Mouse (Mus musculus) macrophage (primary cell): ENCODE results near the gene Cdh22. TPM values are rescaled to one million over a fixed set of nuclear protein-coding genes. Genes with fewer than 3 reads are reported as not detected.

ENCODE experiments used
- H3K27ac ChIP-seq: fragments of 350-480 bp; formaldehyde crosslinking; 2 replicates; pipeline ENCODE4 v1.9.0; 2021
- H3K36me3 ChIP-seq: fragments of 350-480 bp; formaldehyde crosslinking; 2 replicates; pipeline ENCODE4 v1.9.0; 2021; ENCODE audit errors: inconsistent target
- H3K4me3 ChIP-seq: fragments of 350-480 bp; formaldehyde crosslinking; 2 replicates; pipeline ENCODE4 v1.9.0; 2021; ENCODE audit errors: inconsistent target
- H3K79me2 ChIP-seq: fragments of 350-480 bp; formaldehyde crosslinking; 2 replicates; pipeline ENCODE4 v1.9.0; 2021; ENCODE audit errors: inconsistent target
- WGBS: methylation state at CpG from one replicate; pipeline ENCODE4 v1.1.7; 2026; ENCODE audit warnings: inconsistent platforms; ENCODE audit not compliant: missing documents; 5-methylcytosine and 5-hydroxymethylcytosine counted together
- polyA plus RNA-seq: library from polyadenylated mRNA; stranded (reverse); fragments of 250-400 nt; gene quantifications from 3 replicates; pipeline ENCODE4 v1.2.4, GENCODE M21; 2018; ENCODE audit warnings: inconsistent platforms
- total RNA-seq, 78 experiments: library from RNA; depleted of rRNA; stranded (reverse); fragments of 250-400 nt; gene quantifications; 1 replicate in 9 of 78; 2 replicates in 24 of 78; 3 replicates in 43 of 78; 4 replicates in 2 of 78; pipeline ENCODE4 v1.2.4; 2018; ENCODE audit warnings: inconsistent platforms in 56 of 78

Cdh22 gene
- total RNA-seq (2018; cell fraction: chromatin; rRNA removed) = not detected
- total RNA-seq (2018; cell fraction: cytosol; rRNA removed) = under 1 TPM in 6 of 26 experiments, not detected in 20; 0.06 to 0.14 (median 0.07) TPM
- under 1 TPM in 3 of 26 experiments, not detected in 23; 0.15 to 0.59 (median 0.20) TPM for total RNA-seq (2018; cell fraction: nucleus; rRNA removed)
- not detected in 3 replicates for polyA plus RNA-seq

GRCm38 (mm10) chr2:165234613-165235291, at the start of gene Cdh22:
Cdh22 (minus strand) TSS chr2:165234853.
- Histone ChIP-seq H3K36me3 (no peaks in the 10 kb centered on the region), H3K79me2 (no peaks in the 10 kb centered on the region), H3K27ac (no peak within 1 kb of the TSS), H3K4me3 (no peak within 1 kb of the TSS)
- 3% methylated on average over 45 of the region's 60 CpGs for WGBS

- H3K79me2 ChIP-seq = peaks cover 33% of the 10 kb centered on the region
- no peak overlapping the region for H3K27ac ChIP-seq
- WGBS = 76% methylated on average over 7 of the region's 7 CpGs
- H3K36me3 ChIP-seq = peaks cover 40% of the 10 kb centered on the region
- H3K4me3 ChIP-seq = no peak overlapping the region
Observed at GRCm38 (mm10) chr2:165284377-165284776, 49.7 kb upstream of the Cdh22 start.

GRCm38 (mm10) chr2:165283644-165284043, 49.0 kb upstream of the Cdh22 start:
- no peak overlapping the region for H3K27ac ChIP-seq
- 93% methylated on average over 3 of the region's 3 CpGs for WGBS
- peaks cover 33% of the 10 kb centered on the region for H3K79me2 ChIP-seq
- no peak overlapping the region for H3K4me3 ChIP-seq
- peaks cover 47% of the 10 kb centered on the region for H3K36me3 ChIP-seq

- WGBS = 95% methylated on average over 4 of the region's 6 CpGs
- peaks cover 33% of the 10 kb centered on the region for H3K79me2 ChIP-seq
- no peak overlapping the region for H3K27ac ChIP-seq
- peaks cover 63% of the 10 kb centered on the region for H3K36me3 ChIP-seq
- H3K4me3 ChIP-seq = no peak overlapping the region
Observed at GRCm38 (mm10) chr2:165281779-165282311, 47.2 kb upstream of the Cdh22 start.

GRCm38 (mm10) chr2:165279351-165279750, 44.7 kb upstream of the Cdh22 start:
- no peak overlapping the region for H3K4me3 ChIP-seq
- H3K36me3 ChIP-seq = peaks cover 69% of the 10 kb centered on the region
- WGBS = 97% methylated on average over 10 of the region's 10 CpGs

GRCm38 (mm10) chr2:165277188-165277740, 42.6 kb upstream of the Cdh22 start:
- Histone ChIP-seq H3K79me2 (no peaks in the 10 kb centered on the region), H3K4me3 (no peak overlapping the region), H3K36me3 (peaks cover 55% of the 10 kb centered on the region), H3K27ac (no peak overlapping the region)
- WGBS = 90% methylated on average over 5 of the region's 5 CpGs

More at GRCm38 (mm10) chr2:165279351-165279750, 44.7 kb upstream of the Cdh22 start:
- Histone ChIP-seq H3K27ac (no peak overlapping the region), H3K79me2 (peaks cover 18% of the 10 kb centered on the region)

GRCm38 (mm10) chr2:165275824-165276223, 41.2 kb upstream of the Cdh22 start:
- Histone ChIP-seq H3K27ac (no peak overlapping the region), H3K36me3 (peaks cover 43% of the 10 kb centered on the region), H3K4me3 (no peak overlapping the region), H3K79me2 (no peaks in the 10 kb centered on the region)
- WGBS = 38% methylated on average over 8 of the region's 8 CpGs

GRCm38 (mm10) chr2:165275124-165275640, 40.5 kb upstream of the Cdh22 start:
- H3K79me2 ChIP-seq = no peaks in the 10 kb centered on the region
- no peak overlapping the region for H3K4me3 ChIP-seq
- H3K36me3 ChIP-seq = peaks cover 37% of the 10 kb centered on the region; the same call in 1 of the 2 replicates
- WGBS = 80% methylated on average over 8 of the region's 8 CpGs
- no peak overlapping the region for H3K27ac ChIP-seq

GRCm38 (mm10) chr2:165273589-165273988, 38.9 kb upstream of the Cdh22 start:
- H3K36me3 ChIP-seq = peaks cover 22% of the 10 kb centered on the region; the same call in 1 of the 2 replicates
- H3K79me2 ChIP-seq = no peaks in the 10 kb centered on the region
- no peak overlapping the region for H3K4me3 ChIP-seq
- no peak overlapping the region for H3K27ac ChIP-seq
- WGBS = 60% methylated on average over 4 of the region's 4 CpGs

GRCm38 (mm10) chr2:165271326-165271725, 36.7 kb upstream of the Cdh22 start:
- Histone ChIP-seq H3K27ac (no peak overlapping the region), H3K36me3 (peaks cover under 1% of the 10 kb centered on the region; the same call in 1 of the 2 replicates), H3K79me2 (no peaks in the 10 kb centered on the region), H3K4me3 (no peak overlapping the region)
- WGBS = 42% methylated on average over 8 of the region's 8 CpGs

GRCm38 (mm10) chr2:165270858-165271257, 36.2 kb upstream of the Cdh22 start:
- H3K79me2 ChIP-seq = no peaks in the 10 kb centered on the region
- no peaks in the 10 kb centered on the region for H3K36me3 ChIP-seq
- H3K27ac ChIP-seq = no peak overlapping the region
- WGBS = 13% methylated on average over 7 of the region's 7 CpGs
- H3K4me3 ChIP-seq = no peak overlapping the region

- no peak overlapping the region for H3K4me3 ChIP-seq
- 46% methylated on average over 12 of the region's 12 CpGs for WGBS
- no peaks in the 10 kb centered on the region for H3K36me3 ChIP-seq
- H3K79me2 ChIP-seq = no peaks in the 10 kb centered on the region
- H3K27ac ChIP-seq = no peak overlapping the region
Observed at GRCm38 (mm10) chr2:165266739-165267138, 32.1 kb upstream of the Cdh22 start.

- H3K36me3 ChIP-seq = no peaks in the 10 kb centered on the region
- H3K27ac ChIP-seq = no peak overlapping the region
- 54% methylated on average over 7 of the region's 7 CpGs for WGBS
- H3K4me3 ChIP-seq = no peak overlapping the region
- H3K79me2 ChIP-seq = no peaks in the 10 kb centered on the region
Observed at GRCm38 (mm10) chr2:165263861-165264260, 29.2 kb upstream of the Cdh22 start.

- Histone ChIP-seq H3K27ac (no peak overlapping the region), H3K79me2 (no peaks in the 10 kb centered on the region), H3K36me3 (no peaks in the 10 kb centered on the region), H3K4me3 (no peak overlapping the region)
- 52% methylated on average over 18 of the region's 18 CpGs for WGBS
Observed at GRCm38 (mm10) chr2:165262274-165262990, 27.8 kb upstream of the Cdh22 start.
